ENCODE assay signal across 8 mouse cellular contexts in genomic region chr7:92636295-92637011, GRCm38 (mm10). TPM values are rescaled to one million over a fixed set of nuclear protein-coding genes. Genes with fewer than 3 reads are reported as not detected.
DNase-seq lines count a peak whose midpoint lies in the region; ATAC-seq lines count a peak whose summit lies in the region.

No protein-coding gene starts in this region.

- 1% methylated on average over 47 of the region's 49 CpGs for WGBS in embryonic facial prominence, embryonic 14.5 days
- 2% methylated on average over 49 of the region's 49 CpGs for WGBS in intestine, embryonic 15.5 days

- peak overlapping the region; percentile 85 for H3K4me3 ChIP-seq in embryonic facial prominence, embryonic 14.5 days (ENCODE audit: low read depth, low read length)
- H3K4me3 ChIP-seq in intestine, embryonic 15.5 days (replicated peaks): peak overlapping the region; percentile 75

- H3K27ac ChIP-seq in embryonic facial prominence, embryonic 14.5 days (replicated peaks; ENCODE audit: low read depth, low read length): no peak overlapping the region; the same call in 1 of the 2 replicates
- H3K27ac ChIP-seq in intestine, embryonic 15.5 days: no peak overlapping the region

- H3K9ac ChIP-seq in embryonic facial prominence, embryonic 14.5 days (ENCODE audit: low read depth, low read length): peak overlapping the region; percentile 89
- peak overlapping the region; percentile 67 for H3K9ac ChIP-seq in intestine, embryonic 15.5 days

- peak; percentile 66 for ATAC-seq in frontal cortex, adult (ENCODE audit: low TSS enrichment)
- ATAC-seq in embryonic facial prominence, embryonic 14.5 days (ENCODE audit: low read depth): peak; percentile 74
- ATAC-seq in intestine, embryonic 15.5 days: peak; percentile 81
- peak; percentile 35 for ATAC-seq in megakaryocyte-erythroid progenitor cell, adult 5-6 weeks (replicated peaks; ENCODE audit: low FRiP score, low TSS enrichment, poor library complexity, severe bottlenecking)

- DNase-seq in frontal cortex, adult 2 months (ENCODE audit: extremely low spot score in 1 of 2, low spot score in 1 of 2): no peak
- peak; percentile 16 for DNase-seq in CD4-positive, CD25-positive, alpha-beta regulatory T cell, adult 2 months (ENCODE audit: low read depth, low spot score)
- peak; percentile 23 for DNase-seq in embryonic facial prominence, embryonic 14.5 days (ENCODE audit: low spot score)
- no peak for DNase-seq in layer of hippocampus, adult 11-12 months (ENCODE audit: low spot score)
- DNase-seq in left cerebral cortex, adult 8-10 months (ENCODE audit: low spot score in 2 of 2): no peak

- no peaks in the 10 kb centered on the region for H3K9me3 ChIP-seq in embryonic facial prominence, embryonic 14.5 days (ENCODE audit: control insufficient read depth, low read length)
- H3K9me3 ChIP-seq in intestine, embryonic 15.5 days: no peaks in the 10 kb centered on the region

- no peaks in the 10 kb centered on the region for H3K27me3 ChIP-seq in embryonic facial prominence, embryonic 14.5 days (replicated peaks; ENCODE audit: control insufficient read depth, insufficient read depth, low read length)
- no peaks in the 10 kb centered on the region for H3K27me3 ChIP-seq in intestine, embryonic 15.5 days (replicated peaks)

- peak overlapping the region; percentile 97 for H3K4me2 ChIP-seq in embryonic facial prominence, embryonic 14.5 days (ENCODE audit: low read depth, low read length)
- peak overlapping the region; percentile 98 for H3K4me2 ChIP-seq in intestine, embryonic 15.5 days (replicated peaks)

- H3K36me3 ChIP-seq in embryonic facial prominence, embryonic 14.5 days (ENCODE audit: control insufficient read depth, insufficient read depth, low read length): peaks cover 16% of the 10 kb centered on the region
- peaks cover 3% of the 10 kb centered on the region; the same call in 1 of the 2 replicates for H3K36me3 ChIP-seq in intestine, embryonic 15.5 days

- H3K4me1 ChIP-seq in embryonic facial prominence, embryonic 14.5 days (ENCODE audit: control insufficient read depth, insufficient read depth, low read length): peaks cover 12% of the 10 kb centered on the region
- H3K4me1 ChIP-seq in intestine, embryonic 15.5 days (replicated peaks): peaks cover 8% of the 10 kb centered on the region; the same call in 1 of the 2 replicates

RNA-seq across cellular contexts. Expression of gene Ankrd42, which starts 0.5 kb away (rescaled TPM):
- 10.8 and 11.2 TPM in 2 replicates for polyA plus RNA-seq in frontal cortex, adult 2 months (2012; rRNA removed)
- polyA plus RNA-seq in embryonic facial prominence, embryonic 14.5 days (2014; fragmentation: Nextera tagmentation; extraction: Ambion mirVana): 5.8 and 7.2 TPM in 2 replicates
- 3.9 and 4.5 TPM in 2 replicates for polyA plus RNA-seq in intestine, embryonic 15.5 days (2015; fragmentation: Nextera tagmentation; extraction: Ambion mirVana)
- total RNA-seq in megakaryocyte-erythroid progenitor cell, adult 5-6 weeks (2014; fragmentation: Nextera tagmentation): 1.9 and 3.6 TPM in 2 replicates
- total RNA-seq in megakaryocyte-erythroid progenitor cell, adult 5-6 weeks (2017): 0.85 and 1.9 TPM in 2 replicates
- 10 to 100 TPM; 20.5 to 23.3 (median 21.9) TPM for total RNA-seq in left cerebral cortex, adult 8-10 months (2022)

RNA-seq across cellular contexts. Expression of gene Pcf11, which starts 33.3 kb away (rescaled TPM):
- polyA plus RNA-seq in frontal cortex, adult 2 months (2012; rRNA removed): 31.5 and 38.1 TPM in 2 replicates
- 19.0 and 19.6 TPM in 2 replicates for polyA plus RNA-seq in embryonic facial prominence, embryonic 14.5 days (2014; fragmentation: Nextera tagmentation; extraction: Ambion mirVana)
- polyA plus RNA-seq in intestine, embryonic 15.5 days (2015; fragmentation: Nextera tagmentation; extraction: Ambion mirVana): 19.3 and 20.1 TPM in 2 replicates
- total RNA-seq in megakaryocyte-erythroid progenitor cell, adult 5-6 weeks (2014; fragmentation: Nextera tagmentation): 57.2 and 68.1 TPM in 2 replicates
- 79.8 and 98.4 TPM in 2 replicates for total RNA-seq in megakaryocyte-erythroid progenitor cell, adult 5-6 weeks (2017)
- total RNA-seq in left cerebral cortex, adult 8-10 months (2022): 10 to 100 TPM; 52.4 to 61.7 (median 57.1) TPM

Comparison
In these comparisons a context has a peak if more than half of its experiments do, and no peak if none do; other contexts are left out.
1. DNase-seq: peak in CD4-positive, CD25-positive, alpha-beta regulatory T cell, adult 2 months (single experiment) and embryonic facial prominence, embryonic 14.5 days (single experiment); none in frontal cortex, adult 2 months (0 of 2), layer of hippocampus, adult 11-12 months (single experiment) and left cerebral cortex, adult 8-10 months (0 of 2).
2. Peak in every context shown above with its lines, with median percentiles within 50 percentile points of each other: ATAC-seq.